Mouse (Mus musculus) left cerebral cortex, adult 2 months (tissue): ENCODE measurements around the gene Pinlyp. TPM values are rescaled to one million over a fixed set of nuclear protein-coding genes. Genes with fewer than 3 reads are reported as not detected.

Source experiments
- DNase-seq, 2 experiments: peaks; one replicate each; pipeline ENCODE4 v3.0.0; 2021 to 2022; ENCODE audit warnings: low spot score in 2 of 2, mixed read lengths in 1 of 2; ENCODE audit errors: extremely low spot score in 1 of 2
- H3K27ac ChIP-seq: fragments of 200-600 bp; 2 replicates; pipeline ENCODE4 v1.8.1; 2022
- H3K4me3 ChIP-seq: fragments of 200-600 bp; 2 replicates; pipeline ENCODE4 v1.8.1; 2022
- CTCF ChIP-seq: fragments of 200-600 bp; IDR thresholded peaks from 2 replicates; pipeline ENCODE4 v1.8.1; 2022; ENCODE audit warnings: antibody characterized with exemption, mild to moderate bottlenecking, moderate library complexity
- intact Hi-C: fragments of 180-260 bp; cut with DNase I; formaldehyde crosslinking; loops from one replicate; pipeline ENCODE4 v1.15.1; 2025
- total RNA-seq, 2 experiments: library from RNA; stranded (reverse); gene quantifications; 2 replicates each; pipeline ENCODE4 v1.2.3; 2021

Pinlyp gene
- total RNA-seq, 2 experiments from 2014 or later, result not detected

DNA sequence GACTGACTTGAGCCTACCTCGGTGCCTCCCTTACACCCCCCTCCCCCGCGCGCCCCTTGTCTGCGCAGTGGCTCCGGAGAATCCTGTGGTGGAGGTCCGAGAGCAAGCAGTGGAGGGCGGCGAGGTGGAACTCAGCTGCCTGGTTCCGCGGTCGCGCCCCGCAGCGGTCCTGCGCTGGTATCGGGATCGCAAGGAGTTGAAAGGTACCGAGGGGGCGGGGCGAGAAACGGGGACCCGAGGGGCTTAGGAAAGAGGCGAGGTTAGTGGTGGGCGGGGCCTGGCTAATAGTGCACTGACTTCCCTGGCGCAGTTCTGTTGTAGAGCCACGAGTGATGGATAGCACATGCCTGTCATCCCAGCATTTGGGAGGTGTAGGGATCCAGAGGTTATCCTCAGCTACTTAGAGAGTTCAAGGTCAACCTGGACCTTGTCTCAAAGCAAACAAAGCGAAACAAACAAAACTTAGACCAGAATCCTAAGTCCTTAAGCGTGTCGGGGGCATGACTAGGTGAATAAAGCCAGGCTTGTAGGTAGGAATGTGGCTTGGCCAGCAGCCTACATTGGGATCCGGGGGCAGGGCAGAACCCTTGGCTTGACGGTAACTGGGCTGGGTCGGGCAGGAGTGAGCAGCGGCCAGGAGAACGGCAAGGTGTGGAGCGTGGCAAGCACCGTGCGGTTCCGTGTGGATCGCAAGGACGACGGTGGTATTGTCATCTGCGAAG, 45.9 kb downstream of the Pinlyp start:
- Histone ChIP-seq H3K4me3 (no peak overlapping the region), H3K27ac (no peak overlapping the region)
- intact Hi-C loops, result no loop called here
- TF ChIP-seq CTCF, result no peak
- DNase-seq, result no peak

Other genes starting within 250 kb of the Pinlyp start
- 10 to 100 TPM; 19.4 to 21.5 TPM for gene Zfp61, start 244.9 kb downstream of the Pinlyp start, total RNA-seq
- gene Zfp94, start 229.5 kb downstream of the Pinlyp start, total RNA-seq, result 10 to 100 TPM; 14.0 to 14.5 TPM
- not detected for gene Tescl, start 212.2 kb downstream of the Pinlyp start, total RNA-seq
- not detected for gene Lypd5, start 196.9 kb downstream of the Pinlyp start, total RNA-seq
- under 1 TPM; 0.19 to 0.45 TPM for gene Kcnn4, start 175.9 kb downstream of the Pinlyp start, total RNA-seq
- 10 to 100 TPM; 43.7 to 47.5 TPM for gene Smg9, start 146.5 kb downstream of the Pinlyp start, total RNA-seq
- under 1 TPM in 1 of 2 experiments, not detected in 1; 0.77 TPM for gene Irgc1, start 93.8 kb downstream of the Pinlyp start, total RNA-seq
- gene Plaur, start 83.6 kb downstream of the Pinlyp start, total RNA-seq, result 1 to 10 TPM; 1.0 to 1.1 TPM
- 100 to 1,000 TPM; 213 to 219 TPM for gene Cadm4, start 64.1 kb downstream of the Pinlyp start, total RNA-seq
- 10 to 100 TPM; 45.9 to 46.0 TPM for gene Zfp428, start 39.1 kb downstream of the Pinlyp start, total RNA-seq
- gene AC161166.1, start 33.7 kb downstream of the Pinlyp start, total RNA-seq, result not detected
- 10 to 100 TPM; 81.6 to 84.3 TPM for gene Irgq, start 15.4 kb downstream of the Pinlyp start, total RNA-seq
- gene Xrcc1, start 171 bp upstream of the Pinlyp start, total RNA-seq, result 10 to 100 TPM; 32.8 to 39.5 TPM
- gene Ethe1, start 41.4 kb upstream of the Pinlyp start, total RNA-seq, result 10 to 100 TPM; 14.4 to 14.6 TPM
- gene Zfp575, start 41.5 kb upstream of the Pinlyp start, total RNA-seq, result 1 to 10 TPM; 6.8 to 6.9 TPM
- gene Phldb3, start 64.6 kb upstream of the Pinlyp start, total RNA-seq, result not detected
- under 1 TPM; 0.20 to 0.63 TPM for gene Lypd3, start 90.4 kb upstream of the Pinlyp start, total RNA-seq
- not detected for gene Tex101, start 130.6 kb upstream of the Pinlyp start, total RNA-seq
- gene BC049730, start 163.1 kb upstream of the Pinlyp start, total RNA-seq, result not detected
- not detected for gene Gm4763, start 180.8 kb upstream of the Pinlyp start, total RNA-seq
- not detected for gene Cd177, start 214.2 kb upstream of the Pinlyp start, total RNA-seq
- not detected for gene Ceacam10, start 231.1 kb upstream of the Pinlyp start, total RNA-seq